Mouse (Mus musculus): ENCODE results near the gene Kif18b.

GRCm38 (mm10) chr11:102896641-102897040 lies 28.3 kb downstream of the Kif18b start:
- no peak for TF ChIP-seq CTCF (IDR thresholded peaks at IDR 0.05; ENCODE audit: borderline replicate concordance, insufficient read depth, low read length)
- TF ChIP-seq POLR2A (IDR thresholded peaks at IDR 0.05; ENCODE audit: low read depth, low read length), result no peak
